ENCODE assay signal across 8 mouse cellular contexts in the genomic region with DNA sequence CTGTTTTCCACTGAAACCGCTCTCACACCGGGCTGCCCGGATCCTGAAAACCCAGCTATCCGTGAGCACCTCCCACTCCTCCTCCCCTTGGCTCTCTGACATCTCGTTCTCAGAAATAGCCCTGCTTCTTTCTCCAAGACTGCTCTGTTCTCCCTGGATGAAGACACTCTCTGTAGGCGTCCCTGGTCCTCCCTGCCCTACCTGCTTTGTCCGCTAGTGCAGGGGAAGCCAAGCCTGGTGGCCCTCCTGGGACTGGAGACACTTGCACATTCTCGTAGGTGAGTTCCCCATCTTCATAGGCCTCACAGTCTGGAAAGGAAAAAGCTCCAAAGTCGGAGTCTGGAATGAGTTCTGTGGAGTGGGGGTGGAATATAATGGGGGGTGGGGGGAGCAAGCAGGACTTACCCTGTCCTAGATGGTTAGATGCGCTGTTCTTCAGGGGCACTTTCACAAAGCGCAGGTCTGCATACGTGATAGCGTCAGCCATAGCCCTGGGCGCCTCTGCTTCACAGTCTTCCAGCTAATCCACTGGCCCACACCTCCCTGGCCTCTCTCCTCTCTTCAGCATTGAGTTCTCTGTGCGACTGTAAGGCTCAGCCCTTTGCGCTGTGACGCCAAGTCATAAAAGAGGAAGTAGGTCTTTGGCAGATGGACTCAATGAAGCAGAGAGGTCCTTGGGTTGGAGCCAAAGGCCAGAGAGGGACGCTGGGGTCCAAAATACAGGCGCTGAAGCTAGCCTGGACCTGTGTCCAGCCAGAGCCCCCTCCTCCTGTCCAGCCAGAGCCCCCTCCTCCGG. TPM values are rescaled to one million over a fixed set of nuclear protein-coding genes. Genes with fewer than 3 reads are reported as not detected.
A peak's percentile ranks its signal among the peaks of the same experiment; 100 is the strongest.
DNase-seq lines count a peak whose midpoint lies in the region; ATAC-seq and TF ChIP-seq lines count a peak whose summit lies in the region.

Gene Cd72, minus strand, starts transcription at position 588 of the 796 bp plus-strand sequence.

- peak; percentile 50; the same call in 1 of the 2 replicates for TF ChIP-seq POLR2A in CH12.LX (IDR thresholded peaks at IDR 0.05; ENCODE audit: low read depth, low read length)
- no peak for TF ChIP-seq POLR2A in olfactory bulb, adult 2 months (IDR thresholded peaks at IDR 0.05; ENCODE audit: insufficient read depth, low read depth, low read length)

- WGBS in heart, embryonic 14.5 days: 29% methylated on average over 20 of the region's 20 CpGs
- 13% methylated on average over 20 of the region's 20 CpGs for WGBS in liver, embryonic 12.5 days (ENCODE audit: insufficient replicate concordance)
- 47% methylated on average over 20 of the region's 20 CpGs for WGBS in olfactory bulb, adult 2 months

- peaks cover 9% of the 10 kb centered on the region for H3K9me3 ChIP-seq in CH12.LX (replicated peaks; ENCODE audit: low read length)
- no peaks in the 10 kb centered on the region for H3K9me3 ChIP-seq in heart, embryonic 14.5 days (ENCODE audit: control insufficient read depth, low read length)
- H3K9me3 ChIP-seq in liver, embryonic 12.5 days (replicated peaks): no peaks in the 10 kb centered on the region

- peaks cover 0 to 33% of the 10 kb centered on the region in 2 experiments for H3K36me3 ChIP-seq in CH12.LX (replicated peaks in 1 of 2; ENCODE audit: control insufficient read depth in 1 of 2, insufficient read depth in 1 of 2, low read length in 1 of 2)
- no peaks in the 10 kb centered on the region for H3K36me3 ChIP-seq in heart, embryonic 14.5 days (ENCODE audit: control insufficient read depth, insufficient read depth, low read length)
- no peaks in the 10 kb centered on the region for H3K36me3 ChIP-seq in liver, embryonic 12.5 days

- peaks cover 21 to 63% of the 10 kb centered on the region in 2 experiments for H3K4me1 ChIP-seq in CH12.LX (ENCODE audit: control insufficient read depth in 1 of 2, insufficient read depth in 2 of 2)
- H3K4me1 ChIP-seq in heart, embryonic 14.5 days (ENCODE audit: control insufficient read depth in 2 of 2, insufficient read depth in 2 of 2, low read length in 2 of 2): peaks cover 14 to 18% of the 10 kb centered on the region in 2 experiments; a peak in 3 of 4 replicates
- H3K4me1 ChIP-seq in liver, embryonic 12.5 days: peaks cover 16% of the 10 kb centered on the region; the same call in 1 of the 2 replicates
- H3K4me1 ChIP-seq in olfactory bulb, adult 2 months (ENCODE audit: control insufficient read depth, insufficient read depth, low read length): peaks cover 25% of the 10 kb centered on the region

- in situ Hi-C loops in CH12.LX (cut with MboI; ENCODE audit: low pct_ligation_motif_present, low pct_unique_long_range_greater_than_20kb, low sequenced_read_pairs): no loop called here

- H3K27ac ChIP-seq in CH12.LX (ENCODE audit: insufficient read depth, low read depth): peak within 1 kb of the TSS; percentile 38
- H3K27ac ChIP-seq in heart, embryonic 14.5 days (replicated peaks in 1 of 2; ENCODE audit: control insufficient read depth in 1 of 2, insufficient read depth in 1 of 2, low read depth in 2 of 2, low read length in 2 of 2): no peak within 1 kb of the TSS
- H3K27ac ChIP-seq in liver, embryonic 12.5 days: no peak within 1 kb of the TSS
- no peak within 1 kb of the TSS for H3K27ac ChIP-seq in olfactory bulb, adult 2 months (ENCODE audit: insufficient read depth, low read depth, low read length)

- peak; percentile 46 to 56 for DNase-seq in cerebellum, postnatal 10 days
- DNase-seq in cerebellum, postnatal 4 days (ENCODE audit: low spot score in 2 of 2): no peak
- DNase-seq in CH12.LX (ENCODE audit: extremely low read depth): peak; percentile 88
- no peak for DNase-seq in urinary bladder, adult 2 months (ENCODE audit: low spot score)
- no peak for DNase-seq in urinary bladder, postnatal 10 days (ENCODE audit: low spot score)

- ATAC-seq in heart, embryonic 14.5 days (ENCODE audit: insufficient number of reproducible peaks, insufficient read depth, low FRiP score, low read depth): no peak
- no peak for ATAC-seq in liver, embryonic 12.5 days

- H3K79me2 ChIP-seq in CH12.LX (replicated peaks; ENCODE audit: control insufficient read depth, extremely low read depth, insufficient read depth, poor library complexity, severe bottlenecking): no peaks in the 10 kb centered on the region

- TF ChIP-seq EP300 in CH12.LX (IDR thresholded peaks at IDR 0.05; ENCODE audit: low read length): peak; percentile 87

- peaks cover 3% of the 10 kb centered on the region for H3K27me3 ChIP-seq in CH12.LX (replicated peaks)
- peaks cover 45% of the 10 kb centered on the region for H3K27me3 ChIP-seq in heart, embryonic 14.5 days (ENCODE audit: control insufficient read depth, insufficient read depth, low read length)
- peaks cover 74% of the 10 kb centered on the region for H3K27me3 ChIP-seq in liver, embryonic 12.5 days (replicated peaks)

- H3K4me3 ChIP-seq in CH12.LX (replicated peaks in 1 of 3; ENCODE audit: low read depth in 2 of 3, low read length in 2 of 3, poor library complexity in 1 of 3): peak within 1 kb of the TSS; percentile 55 to 69 (median 60)
- H3K4me3 ChIP-seq in heart, embryonic 14.5 days (ENCODE audit: control insufficient read depth in 1 of 2, insufficient read depth in 1 of 2, low read depth in 1 of 2, low read length in 2 of 2): peak within 1 kb of the TSS; percentile 14 to 27; a peak in 3 of 4 replicates
- 0 out of 2 replicates have a peak within 1 kb of the TSS, but pooled peaks have one; percentile 7 for H3K4me3 ChIP-seq in liver, embryonic 12.5 days
- H3K4me3 ChIP-seq in olfactory bulb, adult 2 months (ENCODE audit: insufficient read depth, low read depth, low read length): peak within 1 kb of the TSS; percentile 24; the same call in 1 of the 2 replicates

- TF ChIP-seq RAD21 in CH12.LX (IDR thresholded peaks at IDR 0.05; ENCODE audit: low read depth, low read length): no peak

- H3K4me2 ChIP-seq in CH12.LX (ENCODE audit: insufficient read depth, low read depth, poor library complexity, severe bottlenecking): peak within 1 kb of the TSS; percentile 95
- peak within 1 kb of the TSS; percentile 62 for H3K4me2 ChIP-seq in heart, embryonic 14.5 days (ENCODE audit: low read length)
- peak within 1 kb of the TSS; percentile 40 for H3K4me2 ChIP-seq in liver, embryonic 12.5 days

- peak; percentile 12 to 15; a peak in 2 of 4 replicates for TF ChIP-seq CTCF in CH12.LX (conservative IDR thresholded peaks at IDR 0.05 in 1 of 2, IDR thresholded peaks at IDR 0.05 in 1 of 2; ENCODE audit: low read depth in 2 of 2, low read length in 2 of 2)
- no peak for TF ChIP-seq CTCF in olfactory bulb, adult 2 months (IDR thresholded peaks at IDR 0.05; ENCODE audit: insufficient read depth, low read depth, low read length)

- peak within 1 kb of the TSS; percentile 24 for H3K9ac ChIP-seq in CH12.LX (ENCODE audit: insufficient read depth, low read depth)
- H3K9ac ChIP-seq in heart, embryonic 14.5 days (ENCODE audit: low read length): peak within 1 kb of the TSS; percentile 54
- H3K9ac ChIP-seq in liver, embryonic 12.5 days: no peak within 1 kb of the TSS

- dilution Hi-C loops in CH12.LX (cut with MboI; ENCODE audit: extremely low pct_ligation_motif_present, extremely low pct_unique_long_range_greater_than_20kb, low sequenced_read_pairs): no loop called here

TF ChIP-seq in CH12.LX, 34 proteins besides CTCF, POLR2A, EP300 and RAD21 (continues in another document):
- TF ChIP-seq ETS1 (conservative IDR thresholded peaks at IDR 0.05; ENCODE audit: low read depth, low read length) (peak; percentile 57), MAFK (IDR thresholded peaks at IDR 0.05; ENCODE audit: insufficient replicate concordance, low read length) (no peak), ELF1 (IDR thresholded peaks at IDR 0.05; ENCODE audit: low read depth, low read length) (peak; percentile 65), ZNF384 (IDR thresholded peaks at IDR 0.05; ENCODE audit: low read depth, low read length) (no peak), JUN (IDR thresholded peaks at IDR 0.05; ENCODE audit: insufficient read depth, low read depth, low read length) (0 out of 2 replicates have a peak, but pooled peaks have one; percentile 8), UBTF (IDR thresholded peaks at IDR 0.05; ENCODE audit: low read depth, low read length) (0 out of 2 replicates have a peak, but pooled peaks have one; percentile 31), MEF2A (IDR thresholded peaks at IDR 0.05; ENCODE audit: borderline replicate concordance, low read depth, low read length) (peak; percentile 30; the same call in 1 of the 2 replicates), E2F4 (IDR thresholded peaks at IDR 0.05; ENCODE audit: insufficient replicate concordance, low read depth, low read length) (no peak), KAT2A (IDR thresholded peaks at IDR 0.05; ENCODE audit: insufficient replicate concordance, low read length) (no peak), IRF4 (IDR thresholded peaks at IDR 0.05; ENCODE audit: low read depth, low read length) (peak; percentile 50; the same call in 1 of the 2 replicates), HCFC1 (IDR thresholded peaks at IDR 0.05; ENCODE audit: low read depth, low read length) (0 out of 2 replicates have a peak, but pooled peaks have one; percentile 37), GABPA (IDR thresholded peaks at IDR 0.05; ENCODE audit: insufficient replicate concordance, low read depth, low read length) (no peak), CHD2 (IDR thresholded peaks at IDR 0.05; ENCODE audit: low read length) (0 out of 2 replicates have a peak, but pooled peaks have one; percentile 48), PAX5 (IDR thresholded peaks at IDR 0.05; ENCODE audit: low read length) (no peak), NRF1 (IDR thresholded peaks at IDR 0.05; ENCODE audit: low read depth, low read length) (0 out of 2 replicates have a peak, but pooled peaks have one; percentile 15), SIN3A (IDR thresholded peaks at IDR 0.05; ENCODE audit: low read length) (peak; percentile 78), MAZ (IDR thresholded peaks at IDR 0.05; ENCODE audit: low read depth, low read length) (0 out of 2 replicates have a peak, but pooled peaks have one; percentile 60), ZKSCAN1 (IDR thresholded peaks at IDR 0.05; ENCODE audit: borderline replicate concordance, low read depth, low read length) (no peak), TCF12 (IDR thresholded peaks at IDR 0.05; ENCODE audit: low read depth, low read length) (peak; percentile 82), MXI1 (IDR thresholded peaks at IDR 0.05; ENCODE audit: low read depth, low read length) (no peak; the same call in 1 of the 2 replicates), USF2 (conservative IDR thresholded peaks at IDR 0.05; ENCODE audit: low read depth, low read length) (no peak)

RNA-seq across cellular contexts. Expression of gene Cd72, which starts in this region (rescaled TPM):
- total RNA-seq in CH12.LX (2012; rRNA removed) (24.0 and 30.3 TPM in 2 replicates), CH12.LX (2014; rRNA removed) (47.6 and 61.4 TPM in 2 replicates)
- 55.9 and 86.4 TPM in 2 replicates for polyA plus RNA-seq in CH12.LX (2012; ENCODE audit: insufficient read length, low read depth)
- polyA plus RNA-seq in heart, embryonic 14.5 days (2014; fragmentation: Nextera tagmentation; extraction: Ambion mirVana): 3.1 and 3.9 TPM in 2 replicates
- 1.1 TPM in 2 replicates for polyA plus RNA-seq in liver, embryonic 12.5 days (2016; fragmentation: Nextera tagmentation; extraction: Ambion mirVana)
- polyA plus RNA-seq in olfactory bulb, adult 2 months (2012; ENCODE audit: insufficient read depth, insufficient read length, low replicate concordance, missing spikeins): not detected in 2 replicates
- polyA plus RNA-seq in urinary bladder, adult 2 months (2012; rRNA removed): 2.4 and 4.6 TPM in 2 replicates

Comparison
In these comparisons a context has a peak if more than half of its experiments do, and no peak if none do; other contexts are left out.
1. RNA of gene Cd72 (polyA plus RNA-seq): 55.9 to 86.4 TPM in CH12.LX; 2.4 to 4.6 TPM in urinary bladder, adult 2 months, 3.1 to 3.9 TPM in heart, embryonic 14.5 days, 1.1 TPM in liver, embryonic 12.5 days and not detected in olfactory bulb, adult 2 months; every median in the first group is over 10 times any median in the second.
2. DNase-seq: peak in cerebellum, postnatal 10 days (2 of 2) and CH12.LX (single experiment); none in cerebellum, postnatal 4 days (0 of 2), urinary bladder, adult 2 months (single experiment) and urinary bladder, postnatal 10 days (single experiment).
3. H3K4me2 ChIP-seq: peak in every context shown above with its lines; median percentile 95 in CH12.LX; 62 in heart, embryonic 14.5 days; 40 in liver, embryonic 12.5 days.
4. H3K4me3 ChIP-seq: peak in every context shown above with its lines; median percentile 60 in CH12.LX; 24 in olfactory bulb, adult 2 months; 20 in heart, embryonic 14.5 days; 7 in liver, embryonic 12.5 days.